Mouse (Mus musculus) brain, embryonic 14.5 days (tissue): ENCODE data around the gene Prkag2. TPM values are rescaled to one million over a fixed set of nuclear protein-coding genes. Genes with fewer than 3 reads are reported as not detected.
A peak's percentile ranks its signal among the peaks of the same experiment; 100 is the strongest.

Experiments used
- DNase-seq: peaks from one replicate; pipeline ENCODE4 v3.0.0-alpha.2; 2011; ENCODE audit warnings: low read depth
- CTCF ChIP-seq: fragments of 200-500 bp; IDR thresholded peaks from 2 replicates; pipeline ENCODE4 v1.5.1; 2012; ENCODE audit warnings: inconsistent platforms, mild to moderate bottlenecking, moderate library complexity, borderline replicate concordance; ENCODE audit not compliant: insufficient read depth, insufficient read length; ENCODE audit errors: extremely low read depth
- POLR2A ChIP-seq: fragments of 200-500 bp; IDR thresholded peaks from 2 replicates; pipeline ENCODE4 v1.6.1; 2012; ENCODE audit warnings: mild to moderate bottlenecking, inconsistent platforms, borderline replicate concordance; ENCODE audit not compliant: poor library complexity, insufficient read depth, insufficient read length, severe bottlenecking; ENCODE audit errors: extremely low read depth
- polyA plus RNA-seq: library from polyadenylated mRNA; depleted of rRNA; stranded (reverse); fragments of >200 nt; gene quantifications from 2 replicates; pipeline ENCODE4 v1.2.3, GENCODE M21; 2012

Gene Prkag2
- polyA plus RNA-seq, 1 experiment: 99.6 TPM

DNA sequence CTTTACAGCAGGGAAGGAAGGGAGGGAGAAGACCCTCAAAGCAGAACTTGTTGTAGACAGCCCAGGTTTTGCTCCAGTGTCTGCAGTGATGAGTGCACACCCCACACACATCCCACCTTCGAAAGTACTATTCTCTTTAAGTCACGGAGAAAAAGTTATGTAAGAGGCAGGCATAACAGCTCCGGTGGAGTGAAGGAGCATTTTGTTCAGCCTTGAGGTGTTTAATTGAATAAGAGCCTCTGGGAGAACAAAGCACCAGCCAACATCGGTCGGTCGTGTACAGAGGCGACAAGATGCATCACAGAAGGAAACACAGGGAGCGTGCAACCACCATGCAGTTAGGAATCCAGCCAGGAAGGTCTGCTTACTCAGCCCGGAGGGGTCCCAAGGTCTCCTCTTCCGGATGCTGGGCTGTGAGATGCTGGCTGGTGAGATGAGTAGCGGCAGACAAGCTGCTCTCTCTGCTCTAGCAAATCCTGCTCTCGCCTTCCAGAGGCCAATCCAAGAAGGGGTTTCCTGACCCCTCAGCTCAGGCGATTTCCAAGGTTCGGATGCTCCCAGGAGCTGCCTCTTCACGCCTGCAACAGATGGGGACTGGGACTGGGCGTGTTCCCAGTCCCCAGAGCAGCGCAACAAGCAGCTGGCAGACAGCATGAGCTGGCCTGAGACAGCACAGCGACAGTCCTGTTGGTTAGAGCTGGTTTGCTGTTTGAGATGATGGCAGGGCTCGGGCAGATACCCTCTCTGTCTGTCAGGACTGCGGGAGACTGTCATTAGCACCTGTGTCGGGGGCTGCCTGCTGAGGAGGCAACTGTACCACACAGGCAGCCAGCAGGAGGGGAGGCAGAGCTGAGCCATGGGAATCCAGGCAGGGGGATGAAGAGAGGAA lies 41.3 kb downstream of the Prkag2 start:
- TF ChIP-seq POLR2A (no peak), CTCF (no peak)
- peak; percentile 73 for DNase-seq

DNA sequence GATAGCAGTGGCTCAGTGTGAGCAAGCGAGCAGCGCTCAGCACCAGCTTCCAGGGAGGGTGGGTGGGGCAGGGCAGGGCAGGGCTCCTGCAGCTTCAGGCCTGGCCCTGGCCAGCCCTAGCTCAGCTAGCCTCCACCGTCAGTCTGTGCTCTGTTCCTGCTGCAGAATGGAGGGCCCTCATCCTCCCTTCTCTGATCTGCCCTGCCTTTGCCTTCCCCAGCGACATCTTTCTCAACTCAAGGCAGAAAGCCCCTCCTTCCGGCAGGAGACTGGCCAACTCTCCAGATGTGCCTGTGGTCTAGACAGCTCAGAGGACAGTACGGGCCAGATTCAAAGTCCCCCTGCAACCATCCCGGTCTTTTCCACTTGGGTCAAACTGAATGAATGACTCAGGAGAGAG lies 42.0 kb downstream of the Prkag2 start:
- TF ChIP-seq POLR2A (no peak), CTCF (no peak)
- DNase-seq: no peak

DNA sequence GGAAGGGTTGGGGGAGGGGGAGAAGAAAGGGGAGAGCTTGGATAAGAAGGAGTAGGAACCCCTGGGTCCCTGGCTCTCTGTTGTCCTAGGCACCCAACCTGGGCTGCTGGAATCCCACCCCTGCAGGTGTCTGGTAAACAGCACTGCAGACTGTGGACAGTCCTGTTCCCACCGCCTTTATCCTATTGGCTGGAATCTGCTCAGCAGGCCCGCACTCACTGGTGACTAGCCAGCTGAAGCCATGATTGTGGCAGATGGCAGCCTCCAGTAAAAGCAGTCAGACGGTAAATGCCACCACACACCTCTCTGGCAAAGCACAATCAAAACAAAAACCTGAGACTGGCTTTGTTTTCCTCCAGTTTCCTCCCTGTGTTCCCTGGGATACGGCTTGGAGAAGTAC lies 45.2 kb downstream of the Prkag2 start:
- peak; percentile 47 for DNase-seq
- TF ChIP-seq POLR2A: no peak
- TF ChIP-seq CTCF: no peak

DNA sequence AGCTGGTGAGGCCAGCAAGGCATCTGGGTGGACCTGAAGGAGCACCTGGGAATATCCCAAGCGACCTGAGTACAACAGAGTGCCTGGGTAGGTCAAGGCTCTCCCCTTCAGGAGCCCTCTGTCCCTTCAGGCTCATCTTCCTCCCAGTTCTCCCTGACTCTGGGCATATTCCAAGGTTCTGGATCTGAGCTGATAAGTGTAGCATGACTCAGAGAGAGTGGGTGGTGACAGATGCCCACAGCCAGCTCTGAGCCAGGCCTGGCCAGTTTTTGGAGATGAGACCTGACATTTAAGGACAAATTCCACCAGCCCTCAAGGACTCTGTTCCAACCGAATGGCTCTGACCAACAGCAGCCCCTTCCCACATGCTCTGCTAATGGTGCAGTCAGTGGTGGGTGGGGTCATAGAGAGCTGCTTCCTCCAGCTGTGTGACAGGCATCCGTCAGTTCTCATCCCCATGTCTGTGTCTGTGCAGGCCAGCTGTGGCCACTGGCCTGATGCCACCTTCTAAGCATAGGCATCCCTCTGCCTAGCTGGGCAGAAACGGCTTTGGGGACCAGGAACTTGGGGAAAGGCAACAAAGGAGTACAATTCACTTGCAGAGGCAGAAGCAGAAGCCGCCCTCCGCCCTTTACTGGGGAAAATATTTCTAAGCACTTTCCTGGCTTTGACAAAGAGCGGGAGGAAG lies 46.3 kb downstream of the Prkag2 start:
- DNase-seq: no peak
- no peak for TF ChIP-seq POLR2A
- no peak for TF ChIP-seq CTCF

DNA sequence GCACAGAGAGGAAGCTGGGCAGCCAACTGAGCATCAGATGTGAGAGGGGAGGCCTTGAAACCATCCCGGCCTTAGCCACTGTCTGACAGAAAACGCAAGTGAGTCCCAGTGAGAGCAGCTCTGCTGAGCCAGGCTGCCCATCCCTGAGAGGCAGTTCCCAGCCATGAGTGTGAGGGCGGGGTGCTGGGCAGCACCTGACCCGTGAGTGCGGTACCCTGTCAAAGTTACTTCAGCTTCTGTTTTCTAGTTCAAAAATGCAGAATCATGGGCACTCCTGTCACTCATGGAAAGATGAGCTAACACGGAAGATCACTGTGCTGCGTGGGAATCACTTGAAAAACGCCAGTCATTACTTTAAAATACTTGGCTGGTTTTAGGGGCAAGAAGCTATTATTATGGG lies 49.6 kb downstream of the Prkag2 start:
- no peak for DNase-seq
- TF ChIP-seq POLR2A (no peak), CTCF (no peak)

DNA sequence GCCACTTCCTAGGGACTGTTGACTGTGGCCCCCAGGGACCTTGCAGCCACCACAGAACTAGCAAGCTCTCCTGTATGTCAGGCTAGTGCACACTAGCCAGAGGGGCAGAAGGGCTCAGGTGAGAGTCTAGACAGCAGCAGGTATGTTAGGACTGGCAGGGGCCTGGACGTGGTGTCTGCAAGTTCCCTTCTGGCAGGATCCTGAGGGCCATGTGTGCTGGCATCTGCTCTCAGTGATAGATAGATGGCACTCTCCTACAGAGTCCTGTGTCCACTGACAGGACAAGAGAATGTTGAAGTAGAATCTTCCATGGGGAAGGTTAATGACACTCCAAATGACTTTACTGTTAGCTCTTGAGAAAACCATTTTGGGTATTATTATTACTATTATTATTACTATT lies 52.8 kb downstream of the Prkag2 start:
- TF ChIP-seq POLR2A (no peak), CTCF (no peak)
- DNase-seq: no peak

DNA sequence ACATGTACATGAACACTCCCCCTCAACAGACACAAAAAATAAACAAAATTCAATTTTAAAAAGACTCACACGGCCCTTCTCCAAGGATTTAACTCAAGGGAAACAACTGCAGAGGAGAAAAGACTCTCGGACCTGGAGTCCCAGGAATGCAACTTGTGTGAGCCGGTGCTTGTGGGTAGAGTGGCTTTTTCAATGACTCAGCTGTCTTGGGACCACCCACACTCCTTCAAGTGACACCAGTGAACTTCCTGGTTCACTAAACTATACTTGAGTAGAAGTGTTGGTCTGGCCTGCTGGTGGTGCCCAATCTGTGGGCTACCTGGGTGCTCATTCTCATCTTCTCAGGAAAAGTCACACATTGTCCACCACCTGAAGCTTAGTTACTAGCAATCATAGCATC lies 53.7 kb downstream of the Prkag2 start:
- DNase-seq: no peak
- no peak for TF ChIP-seq POLR2A
- TF ChIP-seq CTCF: no peak

DNA sequence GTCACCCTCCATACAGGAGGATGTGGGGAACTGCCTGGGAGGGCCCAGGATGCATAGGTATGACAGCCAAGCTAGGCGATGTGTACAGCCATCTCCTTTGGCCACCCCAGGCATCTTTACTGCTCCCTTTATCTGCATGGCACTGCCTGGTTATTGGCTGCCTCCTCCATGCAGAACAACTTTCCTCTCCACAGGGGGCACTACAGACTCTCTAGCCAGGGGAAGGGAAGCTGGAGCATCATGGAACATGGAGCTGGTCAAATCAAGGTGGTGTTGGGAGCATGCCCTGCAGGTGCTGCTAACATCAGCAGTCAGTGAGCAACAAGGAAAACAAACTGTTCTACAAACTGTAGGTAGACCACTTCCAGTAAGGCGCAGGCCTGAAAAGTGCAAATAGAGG lies 56.4 kb downstream of the Prkag2 start:
- no peak for DNase-seq
- TF ChIP-seq CTCF (no peak), POLR2A (no peak)

DNA sequence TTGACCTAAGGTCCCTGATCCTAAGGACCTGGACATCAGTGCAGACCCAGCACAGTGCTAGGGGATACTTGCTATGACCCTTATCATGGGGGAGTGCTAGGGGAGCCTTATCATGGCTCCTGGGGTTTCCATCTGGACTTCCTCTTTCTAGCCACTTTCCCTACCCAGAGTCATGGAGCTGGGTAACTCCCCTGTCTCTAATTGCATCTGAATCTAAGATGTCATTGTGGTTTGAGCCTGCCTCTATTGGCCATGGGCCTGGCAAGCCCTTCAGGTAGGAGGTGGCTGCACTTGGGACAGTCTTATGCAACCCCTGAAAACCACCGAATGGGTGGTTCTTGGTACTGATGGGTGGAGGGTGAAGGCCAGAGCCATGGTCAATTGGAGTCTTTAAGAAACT lies 58.5 kb downstream of the Prkag2 start:
- no peak for TF ChIP-seq POLR2A
- TF ChIP-seq CTCF: no peak
- no peak for DNase-seq

DNA sequence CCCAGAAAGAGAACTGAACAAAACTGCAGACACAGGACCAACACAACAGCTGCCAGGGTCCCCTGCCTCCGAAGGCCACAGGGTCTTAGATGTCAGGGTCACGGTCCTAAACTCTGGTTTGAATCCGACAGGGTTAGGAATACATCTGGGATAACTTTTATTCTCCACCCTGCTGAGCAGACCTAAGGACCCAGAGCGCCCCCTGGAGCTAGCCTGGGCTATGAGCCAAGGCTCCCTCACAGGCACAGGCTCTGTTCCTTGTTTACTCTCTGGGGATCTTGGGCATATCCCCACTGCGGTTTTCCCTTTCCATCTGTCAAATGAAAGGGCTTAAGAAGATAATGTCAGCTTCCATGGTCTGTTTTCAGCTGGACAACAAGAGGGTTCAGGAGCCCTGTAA lies 59.1 kb downstream of the Prkag2 start:
- DNase-seq: no peak
- TF ChIP-seq POLR2A (no peak), CTCF (peak; percentile 9; the same call in 1 of the 2 replicates)

DNA sequence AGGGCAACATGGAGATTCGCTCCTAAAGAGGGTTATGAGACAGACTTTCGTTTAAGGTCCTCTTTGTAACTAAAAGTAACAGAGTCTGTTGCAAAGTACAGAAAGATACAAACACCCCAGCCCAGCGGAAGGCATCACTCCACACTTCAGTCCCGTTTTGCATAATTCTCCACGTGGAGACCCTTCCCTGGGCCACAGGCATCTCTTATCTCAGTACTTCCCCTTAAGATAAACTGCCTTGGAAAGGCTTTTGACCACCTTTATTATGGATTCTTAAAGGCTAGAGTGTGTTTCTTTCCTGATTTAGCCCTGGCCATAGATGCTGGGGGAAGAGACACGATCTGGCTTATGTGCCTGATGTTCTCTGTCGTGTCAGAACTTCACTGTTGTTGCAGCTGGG lies 59.5 kb downstream of the Prkag2 start:
- TF ChIP-seq CTCF (no peak), POLR2A (no peak)

More for the DNA sequence above, 59.5 kb downstream of the Prkag2 start:
- no peak for DNase-seq
